Mouse (Mus musculus) ES-E14 (cell line): ENCODE data around the gene Sell.

Source experiments
- MAFK ChIP-seq: IDR thresholded peaks from 2 replicates; pipeline ENCODE4 v1.6.1; 2014; ENCODE audit warnings: mild to moderate bottlenecking, low read depth, low read length, inconsistent platforms; ENCODE audit not compliant: insufficient read depth
- ZC3H11A ChIP-seq: IDR thresholded peaks from 2 replicates; pipeline ENCODE4 v1.6.1; 2012; ENCODE audit warnings: low read depth, mild to moderate bottlenecking, inconsistent platforms, low read length, borderline replicate concordance

DNA sequence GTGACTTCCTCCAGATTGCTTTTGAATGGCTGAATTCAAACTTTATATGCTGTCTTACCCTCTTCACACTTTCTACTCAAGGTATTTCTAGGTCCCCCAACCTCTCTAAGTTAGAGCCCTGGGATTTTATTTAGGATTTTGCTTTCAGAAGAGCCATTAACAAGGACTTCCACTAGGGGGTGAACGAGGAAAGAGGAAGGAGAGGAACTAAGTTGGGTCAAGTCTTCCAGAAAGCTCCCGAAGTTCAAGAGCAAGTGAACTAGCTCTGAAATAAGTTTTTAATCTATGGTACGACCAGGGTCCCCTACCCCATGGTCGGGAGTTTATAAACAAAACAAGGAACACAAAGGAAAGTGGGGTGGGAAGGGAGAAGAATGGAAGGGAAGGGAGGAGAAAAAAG lies 504 bp upstream of the Sell start:
- TF ChIP-seq ZC3H11A (no peak), MAFK (no peak)
